Mouse (Mus musculus): ENCODE results near the gene Usmg5.
"Not testable (repeated sequence)": the region's sequence is repeated elsewhere in the genome, so short reads cannot be mapped to it uniquely, and the experiment has no call there.

The Usmg5 gene

DNA sequence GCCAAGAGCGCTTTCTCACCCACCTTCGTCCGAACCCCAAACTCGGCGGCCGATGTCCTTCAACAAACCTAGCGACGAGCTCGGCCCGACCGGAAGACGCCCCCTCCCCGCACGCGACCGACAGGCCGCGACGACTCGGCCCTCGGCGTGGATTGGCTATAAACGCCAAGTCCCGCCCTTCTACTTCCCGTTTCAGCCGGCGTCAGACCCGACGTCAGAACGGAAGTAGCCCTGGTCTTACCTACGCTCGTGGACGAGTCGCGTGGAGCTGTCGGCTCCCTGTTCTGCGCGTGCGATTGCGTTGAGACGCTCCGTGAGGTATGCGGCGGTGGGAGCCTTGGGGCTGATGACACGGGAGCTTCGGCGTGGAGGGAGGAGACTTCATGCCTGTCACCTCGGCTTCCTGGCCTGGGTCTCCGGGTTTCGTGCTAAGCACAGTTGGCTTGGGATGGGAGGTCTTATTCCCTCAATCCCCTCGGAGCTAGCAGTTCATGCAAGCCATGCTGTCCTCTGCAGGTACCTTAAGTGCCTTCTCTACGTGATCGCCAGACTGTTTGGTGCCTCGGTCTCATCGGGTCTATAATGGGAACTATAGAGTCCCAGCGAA, at the start of gene Usmg5, which contains the start of gene Pdcd11:
Usmg5 (minus strand) TSS at position 98 of the 607 bp plus-strand sequence.
Pdcd11 (plus strand) TSS at position 219 of the 607 bp plus-strand sequence.
- DNase-seq (ENCODE audit: extremely low spot score, low spot score) = peak; percentile 96

DNA sequence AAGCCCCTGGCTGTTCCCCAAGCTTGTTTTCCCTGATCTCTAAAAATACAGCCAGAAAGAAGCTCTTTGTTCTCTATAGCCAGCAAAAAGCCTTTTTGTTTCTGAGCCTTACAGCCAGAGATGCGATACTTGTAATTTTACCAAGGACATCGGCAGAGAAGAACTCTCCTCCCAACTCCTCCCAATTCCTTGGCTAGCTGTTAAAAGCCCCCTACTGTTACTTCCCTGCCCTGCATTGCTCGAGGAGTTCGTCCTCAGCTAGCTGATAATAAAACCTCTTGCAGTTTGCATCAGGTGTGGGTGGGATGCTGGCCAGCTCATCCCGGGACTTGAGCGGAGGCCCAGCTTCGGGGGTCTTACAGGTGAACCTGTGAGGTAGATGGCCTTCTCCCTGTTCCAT, 49.2 kb upstream of the Usmg5 start:
- not testable (repeated sequence) for DNase-seq (ENCODE audit: extremely low spot score, low spot score)

DNA sequence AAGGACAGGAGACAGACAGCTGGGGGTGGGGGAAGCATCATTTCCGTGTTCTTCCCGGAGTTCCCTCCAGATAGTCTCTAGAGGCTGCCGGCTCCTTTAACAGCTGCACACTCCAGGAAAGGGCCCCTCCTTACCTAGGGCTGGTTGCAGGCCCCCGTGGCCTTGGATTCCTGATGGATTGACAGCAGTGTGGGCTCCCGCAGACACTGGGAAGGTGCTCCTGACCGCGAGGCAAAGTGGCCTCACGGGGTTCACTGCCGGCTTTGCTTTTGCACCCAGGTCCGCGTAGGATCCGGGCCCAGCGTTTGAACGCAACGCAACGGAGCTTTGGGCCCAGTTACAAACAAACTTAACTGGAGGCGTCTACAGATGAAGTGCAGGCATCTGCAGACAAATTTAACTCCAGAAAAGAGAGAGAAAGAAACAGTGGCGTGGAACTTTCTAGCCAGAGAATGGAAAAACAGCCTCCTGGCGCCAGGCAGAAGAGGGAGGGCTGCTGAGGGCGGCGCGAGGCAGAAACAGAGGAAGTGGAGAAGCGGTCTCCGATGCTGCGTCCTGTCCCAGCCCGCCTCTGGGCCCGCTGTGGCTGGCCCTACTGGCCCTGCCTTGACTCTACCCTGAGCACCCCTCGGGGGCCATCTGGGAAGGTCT, 47.4 kb upstream of the Usmg5 start, which contains the start of gene Calhm2:
Calhm2 (minus strand) TSS at position 524 of the 651 bp plus-strand sequence.
- peak; percentile 50 for DNase-seq (ENCODE audit: extremely low spot score, low spot score)

DNA sequence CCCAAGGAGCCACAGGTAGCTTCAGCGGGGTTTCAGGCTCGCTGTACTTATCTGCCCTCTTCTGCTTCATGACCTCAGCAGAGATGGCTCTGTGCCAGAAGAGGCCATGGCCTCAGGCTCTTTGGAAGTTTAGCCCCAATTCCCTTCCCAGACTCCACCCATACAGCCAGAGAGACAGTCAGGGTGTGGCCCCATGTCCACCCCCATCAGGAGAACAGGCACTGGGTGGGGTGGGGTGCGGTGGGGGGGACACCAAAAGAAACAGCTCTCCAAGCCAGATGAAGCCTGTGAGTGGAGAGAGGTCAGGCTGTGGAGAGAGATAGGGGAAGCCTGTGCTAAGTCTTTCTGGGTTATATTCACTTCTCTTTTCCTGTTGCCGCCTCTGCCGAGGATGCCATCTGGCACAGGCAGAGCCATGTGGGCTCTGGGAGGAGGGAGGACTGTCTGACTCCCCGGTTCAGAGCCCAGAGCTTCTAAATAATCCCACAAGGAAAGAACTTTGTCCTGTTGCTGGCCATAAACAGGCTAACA, 46.7 kb upstream of the Usmg5 start:
- peak; percentile 21 for DNase-seq (ENCODE audit: extremely low spot score, low spot score)

GRCm38 (mm10) chr19:47136170-47136569, 45.7 kb upstream of the Usmg5 start:
- DNase-seq (ENCODE audit: extremely low spot score, low spot score) = no peak

GRCm38 (mm10) chr19:47135568-47135967, 45.1 kb upstream of the Usmg5 start:
- DNase-seq (ENCODE audit: extremely low spot score, low spot score) = no peak

DNA sequence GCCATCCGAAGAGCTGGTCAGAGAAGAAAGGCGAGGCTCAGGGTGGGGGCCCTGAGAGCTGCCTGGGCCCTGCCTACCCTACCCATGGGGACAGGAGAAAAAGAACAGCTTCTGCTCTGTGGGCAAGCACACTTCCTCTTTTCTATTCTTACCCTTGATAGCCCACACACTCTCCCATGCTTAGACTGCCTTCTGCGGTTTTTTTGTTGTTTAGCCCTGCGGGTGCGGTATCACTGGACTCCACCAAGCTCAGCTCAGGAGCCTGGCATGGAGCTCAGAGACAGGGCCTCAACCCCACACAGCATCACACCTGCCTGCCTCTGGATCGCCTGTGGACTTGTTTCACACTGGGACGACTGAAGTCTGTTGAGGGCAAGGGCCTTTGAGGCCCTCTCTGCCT, 42.7 kb upstream of the Usmg5 start:
- DNase-seq (ENCODE audit: extremely low spot score, low spot score) = no peak

- no peak for DNase-seq (ENCODE audit: extremely low spot score, low spot score)
These were observed 40.2 kb upstream of the Usmg5 start for GRCm38 (mm10) chr19:47130551-47131125.

GRCm38 (mm10) chr19:47128835-47129234, 38.4 kb upstream of the Usmg5 start:
- no peak for DNase-seq (ENCODE audit: extremely low spot score, low spot score)

DNA sequence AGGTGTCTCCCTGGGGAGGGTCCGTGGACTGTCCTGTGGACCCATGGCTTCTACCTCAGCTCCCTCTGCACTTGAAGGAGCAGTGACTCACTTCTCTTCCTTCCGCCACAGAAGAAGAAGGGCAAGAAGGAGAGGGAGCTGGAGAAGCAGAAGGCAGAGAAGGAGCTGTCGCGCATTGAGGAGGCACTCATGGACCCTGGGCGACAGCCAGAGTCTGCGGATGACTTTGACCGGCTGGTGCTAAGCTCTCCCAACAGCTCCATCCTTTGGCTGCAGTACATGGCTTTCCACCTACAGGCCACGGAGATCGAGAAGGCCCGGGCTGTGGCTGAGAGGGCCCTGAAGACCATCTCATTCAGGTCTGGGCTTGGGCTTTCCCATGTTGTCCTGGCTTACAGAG, 37.7 kb upstream of the Usmg5 start:
- DNase-seq (ENCODE audit: extremely low spot score, low spot score) = no peak

- DNase-seq (ENCODE audit: extremely low spot score, low spot score) = peak; percentile 41
These were observed 32.4 kb upstream of the Usmg5 start for GRCm38 (mm10) chr19:47122802-47123201.

GRCm38 (mm10) chr19:47121054-47121453, 30.6 kb upstream of the Usmg5 start:
- DNase-seq (ENCODE audit: extremely low spot score, low spot score) = peak; percentile 21

DNA sequence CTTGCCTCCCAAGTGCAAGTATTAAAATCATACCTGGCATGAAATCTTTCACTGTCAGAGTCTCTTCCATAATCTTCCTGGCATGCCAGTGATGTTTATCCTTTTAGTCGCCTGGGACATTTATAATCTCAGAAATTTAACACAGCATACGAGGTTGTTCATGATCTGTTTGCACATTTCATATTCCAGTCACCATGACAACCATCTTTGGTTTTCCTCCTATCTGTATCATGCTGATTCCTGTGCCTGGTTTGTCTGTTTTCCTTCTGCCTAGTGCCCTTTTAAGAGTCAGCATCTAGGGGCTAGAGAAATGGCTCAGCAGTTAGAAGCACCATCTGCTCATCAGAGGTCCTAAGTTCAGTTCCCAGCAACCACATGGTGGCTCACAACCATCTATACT, 28.2 kb upstream of the Usmg5 start:
- DNase-seq (ENCODE audit: extremely low spot score, low spot score) = no peak

DNA sequence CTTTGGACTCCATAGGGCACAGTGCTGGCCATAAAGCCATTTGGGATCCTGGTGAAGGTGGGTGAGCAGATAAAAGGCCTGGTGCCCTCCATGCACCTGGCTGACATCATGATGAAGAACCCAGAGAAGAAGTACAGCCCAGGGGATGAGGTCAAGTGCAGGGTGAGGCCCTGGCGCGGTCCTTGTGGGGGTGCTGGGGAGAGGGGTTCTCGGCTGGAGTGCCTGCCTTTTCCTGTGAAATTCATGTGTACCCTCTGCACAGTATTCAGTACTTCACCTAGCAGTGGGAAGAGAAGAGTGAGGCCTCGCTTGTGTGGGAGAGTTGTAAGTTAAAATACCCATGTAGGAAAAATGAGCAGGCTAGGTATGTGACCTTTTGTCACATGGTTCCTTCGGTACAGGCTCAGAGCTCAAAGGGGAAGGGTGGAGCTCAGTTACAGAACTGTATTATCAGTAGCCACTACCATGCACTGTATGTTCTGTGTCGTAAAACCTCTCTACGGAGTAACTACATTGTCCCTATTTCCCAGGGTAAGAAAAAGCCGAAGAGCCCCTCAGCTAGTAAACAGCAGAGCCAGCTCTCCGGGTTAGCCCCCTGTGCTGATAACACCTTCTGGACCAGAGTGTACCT, 14.3 kb upstream of the Usmg5 start:
- no peak for DNase-seq (ENCODE audit: extremely low spot score, low spot score)

DNA sequence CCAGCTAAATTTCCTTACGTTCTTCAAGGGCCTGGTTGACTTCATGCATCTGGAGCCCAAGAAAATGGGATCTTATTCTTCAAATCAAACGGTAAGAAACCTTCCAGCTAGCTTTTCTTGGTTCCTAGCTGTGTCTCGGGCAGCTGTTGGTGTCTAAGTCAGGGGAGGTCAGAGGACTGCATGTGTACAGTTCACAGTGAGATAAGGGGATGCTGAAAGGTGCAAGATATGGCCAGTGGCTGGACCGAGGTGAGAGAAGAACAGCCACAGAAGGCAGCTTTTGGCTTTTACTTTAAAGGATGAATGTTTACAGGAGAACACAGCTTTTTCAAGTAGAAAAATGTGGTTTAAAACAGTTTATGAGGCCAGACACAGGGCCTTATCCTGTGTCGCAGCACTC, 10.6 kb upstream of the Usmg5 start:
- no peak for DNase-seq (ENCODE audit: extremely low spot score, low spot score)

DNA sequence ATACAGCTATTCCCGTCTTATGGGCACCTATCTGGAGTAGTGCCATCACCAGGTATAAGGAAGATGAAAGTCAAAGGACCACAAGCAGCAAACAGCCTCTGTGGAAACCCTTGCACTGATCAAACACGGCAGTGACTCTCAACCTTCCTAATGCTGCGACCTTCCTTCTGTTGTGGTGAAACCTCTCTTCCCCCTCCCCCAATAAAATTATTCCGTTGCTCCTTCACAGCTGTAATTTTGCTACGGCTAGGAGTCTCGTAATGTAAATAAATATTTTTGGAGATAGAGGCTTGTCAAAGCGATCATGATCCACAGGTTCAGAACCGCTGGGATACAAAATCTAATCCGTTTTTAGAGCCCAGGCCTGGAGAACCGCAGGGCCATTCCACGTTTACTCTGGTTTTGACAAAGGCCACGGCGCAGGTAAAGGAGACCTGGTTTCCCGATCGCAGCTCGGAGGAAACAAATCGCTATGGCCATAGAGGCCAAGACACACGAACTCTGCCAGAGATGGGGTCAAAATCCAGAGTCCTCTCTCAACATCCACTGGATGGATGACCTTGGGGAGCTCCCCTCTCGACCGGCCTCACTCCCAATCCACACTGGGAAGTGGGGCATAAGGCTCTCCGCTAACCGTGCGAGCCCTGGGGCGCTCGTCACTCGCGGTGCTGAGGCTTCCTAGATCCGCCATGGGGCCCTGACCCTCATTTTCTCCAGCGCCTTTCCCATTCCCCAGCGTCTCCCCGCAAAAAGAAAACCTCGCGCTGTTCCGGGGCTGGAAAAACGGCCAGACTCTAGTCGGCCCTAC, 525 bp downstream of the Usmg5 start:
- no peak for DNase-seq (ENCODE audit: extremely low spot score, low spot score)

DNA sequence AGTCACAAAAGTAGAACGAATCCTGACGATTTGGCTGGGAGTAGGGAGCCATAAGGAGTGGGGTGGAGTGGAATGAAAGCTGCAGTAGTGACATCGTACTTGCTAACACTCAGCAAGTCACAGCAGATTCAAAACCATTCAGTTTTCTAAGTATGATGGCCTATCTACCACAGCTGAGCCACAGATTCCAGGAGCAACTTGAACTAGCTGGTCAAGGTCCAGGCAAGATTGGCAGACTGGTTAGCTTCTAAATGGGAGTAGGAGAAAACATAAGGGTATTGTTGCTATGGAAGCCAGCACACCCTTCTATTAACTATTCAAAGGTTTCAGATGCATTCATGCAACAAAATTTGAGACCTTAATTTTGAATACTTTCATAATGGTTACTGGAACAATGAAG, 2.2 kb downstream of the Usmg5 start:
- DNase-seq (ENCODE audit: extremely low spot score, low spot score) = no peak

- DNase-seq (ENCODE audit: extremely low spot score, low spot score) = peak; percentile 86
These were observed 22.4 kb downstream of the Usmg5 start for GRCm38 (mm10) chr19:47067924-47068611.

DNA sequence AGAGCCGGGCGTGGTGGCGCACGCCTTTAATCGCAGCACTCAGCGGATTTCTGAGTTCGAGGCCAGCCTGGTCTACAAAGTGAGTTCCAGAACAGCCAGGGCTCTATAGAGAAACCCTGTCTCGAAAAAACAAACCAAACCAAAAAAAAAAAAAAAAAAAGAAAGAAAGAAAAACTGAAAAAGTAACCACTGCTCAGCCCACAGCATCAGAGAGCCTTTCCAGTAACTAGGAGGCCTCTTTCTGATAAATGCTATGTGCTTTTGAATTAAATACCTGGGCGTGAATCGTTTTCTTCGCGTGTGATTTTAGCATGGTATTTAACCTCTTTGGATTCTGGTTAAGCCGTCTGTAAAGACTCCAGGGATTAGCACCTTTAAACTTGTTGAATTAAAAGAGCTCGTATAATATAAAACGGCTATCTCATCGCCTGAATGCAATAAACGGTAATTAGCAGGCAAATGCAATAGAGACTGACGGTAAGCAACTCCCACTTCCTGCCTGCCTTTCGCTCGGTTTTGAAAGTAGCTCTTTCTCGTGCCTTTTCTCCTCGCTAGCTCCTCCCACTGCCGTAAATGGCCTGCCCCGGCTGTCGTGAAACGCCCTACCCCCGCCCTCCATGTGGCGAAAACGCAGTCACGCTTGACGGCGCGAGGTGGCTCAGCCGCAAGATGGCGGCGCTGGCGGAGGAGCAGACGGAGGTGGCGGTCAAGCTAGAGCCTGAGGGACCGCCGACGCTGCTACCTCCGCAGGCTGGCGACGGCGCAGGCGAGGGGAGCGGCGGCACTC, 23.2 kb downstream of the Usmg5 start, which contains the start of gene Taf5:
Taf5 (plus strand) TSS at position 651 of the 787 bp plus-strand sequence.
- peak; percentile 97 for DNase-seq (ENCODE audit: extremely low spot score, low spot score)

DNA sequence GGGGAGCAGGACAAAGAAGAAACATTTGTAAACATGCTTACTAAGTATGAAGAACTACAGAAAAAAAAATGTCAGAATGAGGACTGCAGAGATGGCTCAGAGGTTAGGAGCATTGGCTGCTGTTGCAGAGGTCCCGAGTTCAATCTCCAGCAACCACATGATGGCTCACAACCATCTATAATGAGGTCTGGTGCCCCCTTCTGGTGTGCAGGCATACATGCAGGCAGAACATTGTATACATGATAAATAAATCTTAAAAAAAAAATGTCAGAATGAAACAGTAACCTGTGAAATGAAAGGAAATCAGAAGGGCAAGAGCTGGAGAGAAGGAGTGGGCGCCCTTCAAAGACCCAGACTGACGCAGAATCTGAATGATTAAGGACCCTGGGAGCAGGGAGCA, 24.6 kb downstream of the Usmg5 start:
- DNase-seq (ENCODE audit: extremely low spot score, low spot score) = no peak
